Mouse (Mus musculus): ENCODE results near the gene Ssbp4.

DNA sequence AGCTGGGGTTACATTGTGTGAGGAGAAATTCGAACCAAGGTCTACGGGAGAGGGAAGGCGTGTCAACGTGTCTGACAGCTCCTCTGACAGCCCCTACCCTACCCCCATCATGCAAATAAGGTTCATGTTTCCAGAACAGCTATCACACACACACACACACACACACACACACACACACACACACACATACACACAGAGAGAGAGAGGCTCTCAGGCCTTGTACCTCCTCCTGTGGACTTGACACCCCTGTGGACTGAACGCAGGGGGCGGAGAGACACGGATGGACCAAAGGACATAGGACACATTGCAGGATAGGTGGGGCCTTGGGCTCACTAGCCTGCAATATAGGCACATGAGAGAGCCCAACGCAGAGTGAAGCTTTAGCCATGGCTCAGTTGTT lies 28.2 kb upstream of the Ssbp4 start:
- TF ChIP-seq USF1 (IDR thresholded peaks at IDR 0.05; ENCODE audit: low read depth) = no peak
- no peak for TF ChIP-seq CTCF (IDR thresholded peaks at IDR 0.05; ENCODE audit: control insufficient read depth, insufficient read depth, insufficient read length)

All from C2C12 (cell line).